Mouse (Mus musculus) layer of hippocampus, adult 2 months (tissue): ENCODE results near the gene Pola2. TPM values are rescaled to one million over a fixed set of nuclear protein-coding genes. Genes with fewer than 3 reads are reported as not detected.

Experiments
- DNase-seq, 2 experiments: peaks; one replicate each; pipeline ENCODE4 v3.0.0; 2022; ENCODE audit warnings: low spot score in 2 of 2
- H3K27ac ChIP-seq: fragments of 200-600 bp; 2 replicates; pipeline ENCODE4 v1.8.1; 2022
- H3K4me3 ChIP-seq: fragments of 200-600 bp; 2 replicates; pipeline ENCODE4 v1.8.1; 2022; ENCODE audit warnings: mild to moderate bottlenecking
- CTCF ChIP-seq: fragments of 200-600 bp; conservative IDR thresholded peaks from 2 replicates; pipeline ENCODE4 v1.8.1; 2022; ENCODE audit warnings: antibody characterized with exemption, mild to moderate bottlenecking, moderate library complexity
- long read RNA-seq, 2 experiments: library from polyadenylated mRNA; stranded (forward); transcript quantifications; one replicate each; pipeline ENCODE4 v2.0.0; 2021; ENCODE audit warnings: borderline mapping rate in 2 of 2
- total RNA-seq, 2 experiments: library from RNA; stranded (reverse); gene quantifications; 2 replicates each; pipeline ENCODE4 v1.2.3; 2021

The Pola2 gene
- total RNA-seq = 1 to 10 TPM; 6.2 to 6.6 TPM
- long read RNA-seq, experiment 1, partial matches to known transcripts = 0 of 3 reads
- long read RNA-seq, experiment 1, other reads (novel, unspliced or antisense) = 2 of 3 reads
- long read RNA-seq, experiment 2, partial matches to known transcripts = 0 of 6 reads
- long read RNA-seq, experiment 2, other reads (novel, unspliced or antisense) = 4 of 6 reads

- H3K4me3 ChIP-seq = peak within 1 kb of the TSS; percentile 73
- TF ChIP-seq CTCF = no peak; the same call in 1 of the 2 replicates
- peak within 1 kb of the TSS; percentile 78 for H3K27ac ChIP-seq
- DNase-seq = peak; percentile 84 to 88
These were observed at the start of gene Pola2 for GRCm38 (mm10) chr19:5963883-5964562. Pola2 (minus strand) TSS chr19:5964202.

- no peak for TF ChIP-seq CTCF
- DNase-seq = no peak
- no peak overlapping the region for H3K4me3 ChIP-seq
- no peak overlapping the region for H3K27ac ChIP-seq
These were observed 49.7 kb upstream of the Pola2 start for GRCm38 (mm10) chr19:6013691-6014090.

GRCm38 (mm10) chr19:6009137-6009536, 45.1 kb upstream of the Pola2 start:
- H3K27ac ChIP-seq = no peak overlapping the region
- DNase-seq = no peak
- TF ChIP-seq CTCF = no peak
- no peak overlapping the region for H3K4me3 ChIP-seq

- no peak for DNase-seq
- no peak overlapping the region for H3K4me3 ChIP-seq
- TF ChIP-seq CTCF = no peak
- H3K27ac ChIP-seq = no peak overlapping the region
These were observed 43.0 kb upstream of the Pola2 start for GRCm38 (mm10) chr19:6007013-6007412.

- Histone ChIP-seq H3K27ac (no peak overlapping the region), H3K4me3 (no peak overlapping the region)
- DNase-seq = no peak
- TF ChIP-seq CTCF = no peak
These were observed 41.5 kb upstream of the Pola2 start for GRCm38 (mm10) chr19:6005541-6005940.

GRCm38 (mm10) chr19:5999969-6000368, 36.0 kb upstream of the Pola2 start:
- Histone ChIP-seq H3K4me3 (no peak overlapping the region), H3K27ac (no peak overlapping the region)
- TF ChIP-seq CTCF = no peak
- no peak for DNase-seq

- Histone ChIP-seq H3K4me3 (no peak overlapping the region), H3K27ac (no peak overlapping the region)
- peak; percentile 28 for TF ChIP-seq CTCF
- DNase-seq = no peak
These were observed 34.2 kb upstream of the Pola2 start for GRCm38 (mm10) chr19:5998180-5998579.

- no peak for TF ChIP-seq CTCF
- no peak overlapping the region for H3K27ac ChIP-seq
- DNase-seq = no peak
- no peak overlapping the region for H3K4me3 ChIP-seq
These were observed 30.7 kb upstream of the Pola2 start for GRCm38 (mm10) chr19:5994711-5995110.

- no peak for TF ChIP-seq CTCF
- no peak for DNase-seq
- Histone ChIP-seq H3K27ac (no peak overlapping the region), H3K4me3 (no peak overlapping the region)
These were observed 28.0 kb upstream of the Pola2 start for GRCm38 (mm10) chr19:5992012-5992411.

GRCm38 (mm10) chr19:5991467-5991866, 27.5 kb upstream of the Pola2 start:
- TF ChIP-seq CTCF = no peak
- Histone ChIP-seq H3K4me3 (no peak overlapping the region), H3K27ac (no peak overlapping the region)
- DNase-seq = no peak

- no peak for DNase-seq
These were observed 26.9 kb upstream of the Pola2 start for GRCm38 (mm10) chr19:5990921-5991320.

GRCm38 (mm10) chr19:5990033-5990432, 26.0 kb upstream of the Pola2 start:
- no peak for TF ChIP-seq CTCF
- Histone ChIP-seq H3K4me3 (no peak overlapping the region), H3K27ac (no peak overlapping the region)
- DNase-seq = no peak

More at GRCm38 (mm10) chr19:5990921-5991320, 26.9 kb upstream of the Pola2 start:
- Histone ChIP-seq H3K27ac (no peak overlapping the region), H3K4me3 (no peak overlapping the region)
- no peak for TF ChIP-seq CTCF

- Histone ChIP-seq H3K4me3 (no peak overlapping the region), H3K27ac (no peak overlapping the region)
- no peak for DNase-seq
- TF ChIP-seq CTCF = no peak
These were observed 25.6 kb upstream of the Pola2 start for GRCm38 (mm10) chr19:5989585-5989984.
